Mouse (Mus musculus): ENCODE data around the gene Efemp2.

The Efemp2 gene

GRCm38 (mm10) chr19:5451766-5452165 lies 22.0 kb upstream of the Efemp2 start:
- DNase-seq (ENCODE audit: low spot score in 2 of 2): no peak

GRCm38 (mm10) chr19:5455037-5455436 lies 18.7 kb upstream of the Efemp2 start:
- no peak for DNase-seq (ENCODE audit: low spot score in 2 of 2)

GRCm38 (mm10) chr19:5455568-5455967 lies 18.2 kb upstream of the Efemp2 start:
- peak in 1 of 2 experiments; percentile 59 for DNase-seq (ENCODE audit: low spot score in 2 of 2)

GRCm38 (mm10) chr19:5456241-5456921 lies 17.4 kb upstream of the Efemp2 start:
- peak in 1 of 2 experiments; percentile 59 for DNase-seq (ENCODE audit: low spot score in 2 of 2)

- peak; percentile 91 to 94 for DNase-seq (ENCODE audit: low spot score in 2 of 2)
These were observed 16.6 kb upstream of the Efemp2 start for GRCm38 (mm10) chr19:5456922-5457745.

- DNase-seq (ENCODE audit: low spot score in 2 of 2): no peak
These were observed 15.9 kb upstream of the Efemp2 start, which contains the start of gene Ccdc85b for GRCm38 (mm10) chr19:5457746-5458442. TSS of gene Ccdc85b (minus strand) at chr19:5457894.

GRCm38 (mm10) chr19:5459019-5459418 lies 14.7 kb upstream of the Efemp2 start:
- no peak for DNase-seq (ENCODE audit: low spot score in 2 of 2)

GRCm38 (mm10) chr19:5459896-5460295 lies 13.9 kb upstream of the Efemp2 start:
- no peak for DNase-seq (ENCODE audit: low spot score in 2 of 2)

GRCm38 (mm10) chr19:5460465-5460911 lies 13.3 kb upstream of the Efemp2 start, which contains the start of gene Fibp:
TSS of gene Fibp (plus strand) at chr19:5460615.
- DNase-seq (ENCODE audit: low spot score in 2 of 2): peak; percentile 86 to 93

GRCm38 (mm10) chr19:5461411-5461810 lies 12.3 kb upstream of the Efemp2 start:
- no peak for DNase-seq (ENCODE audit: low spot score in 2 of 2)

- DNase-seq (ENCODE audit: low spot score in 2 of 2): no peak
These were observed 10.5 kb upstream of the Efemp2 start for GRCm38 (mm10) chr19:5463212-5463611.

- peak in 1 of 2 experiments; percentile 83 for DNase-seq (ENCODE audit: low spot score in 2 of 2)
These were observed 9.8 kb upstream of the Efemp2 start for GRCm38 (mm10) chr19:5463791-5464562.

- no peak for DNase-seq (ENCODE audit: low spot score in 2 of 2)
These were observed 8.7 kb upstream of the Efemp2 start for GRCm38 (mm10) chr19:5465037-5465436.

- no peak for DNase-seq (ENCODE audit: low spot score in 2 of 2)
These were observed 6.7 kb upstream of the Efemp2 start for GRCm38 (mm10) chr19:5466916-5467500.

- no peak for DNase-seq (ENCODE audit: low spot score in 2 of 2)
These were observed 5.4 kb upstream of the Efemp2 start, which contains the start of gene Ctsw for GRCm38 (mm10) chr19:5468374-5468773. TSS of gene Ctsw (minus strand) at chr19:5468507.

- DNase-seq (ENCODE audit: low spot score in 2 of 2): no peak
These were observed 1.9 kb upstream of the Efemp2 start for GRCm38 (mm10) chr19:5471846-5472245.

GRCm38 (mm10) chr19:5472857-5473256 lies 897 bp upstream of the Efemp2 start:
- no peak for DNase-seq (ENCODE audit: low spot score in 2 of 2)

GRCm38 (mm10) chr19:5474281-5475068 lies 721 bp downstream of the Efemp2 start:
- no peak for DNase-seq (ENCODE audit: low spot score in 2 of 2)

- no peak for DNase-seq (ENCODE audit: low spot score in 2 of 2)
These were observed 1.4 kb downstream of the Efemp2 start for GRCm38 (mm10) chr19:5475069-5475714.

Data from spleen, postnatal 4 days (tissue).